Mouse (Mus musculus) embryonic facial prominence, embryonic 14.5 days (tissue): ENCODE results near the gene Gm49486. TPM values are rescaled to one million over a fixed set of nuclear protein-coding genes. Genes with fewer than 3 reads are reported as not detected.
A peak's percentile ranks its signal among the peaks of the same experiment; 100 is the strongest.

Experiments
- ATAC-seq: fragments of 200-750 bp; cut with Nextera tagmentation; 2 replicates; pipeline ENCODE4 v1.8.0; 2017; ENCODE audit warnings: low read depth, moderate number of reproducible peaks, moderate TSS enrichment
- DNase-seq: peaks from one replicate; pipeline ENCODE4 v3.0.0-alpha.2; 2015; ENCODE audit warnings: low spot score
- H3K27ac ChIP-seq: fragments of 300-500 bp; sonication (generic); replicated peaks from 2 replicates; pipeline ENCODE4 v1.5.1; 2014; ENCODE audit warnings: low read depth, mild to moderate bottlenecking, low read length, moderate library complexity
- H3K27me3 ChIP-seq: fragments of 300-500 bp; sonication (generic); replicated peaks from 2 replicates; pipeline ENCODE4 v1.6.1; 2014; ENCODE audit warnings: low read length; ENCODE audit not compliant: control insufficient read depth, insufficient read depth
- H3K36me3 ChIP-seq: fragments of 300-500 bp; sonication (generic); 2 replicates; pipeline ENCODE4 v1.6.1; 2014; ENCODE audit warnings: low read length, mixed read lengths; ENCODE audit not compliant: control insufficient read depth, insufficient read depth
- H3K4me1 ChIP-seq: fragments of 300-500 bp; sonication (generic); 2 replicates; pipeline ENCODE4 v1.6.1; 2014; ENCODE audit warnings: antibody characterized with exemption, low read length; ENCODE audit not compliant: control insufficient read depth, insufficient read depth
- H3K4me2 ChIP-seq: fragments of 300-500 bp; sonication (generic); 2 replicates; pipeline ENCODE4 v1.6.1; 2014; ENCODE audit warnings: low read depth, mild to moderate bottlenecking, low read length, moderate library complexity, mixed read lengths
- H3K4me3 ChIP-seq: fragments of 300-500 bp; sonication (generic); 2 replicates; pipeline ENCODE4 v1.5.1; 2014; ENCODE audit warnings: low read depth, mild to moderate bottlenecking, low read length
- H3K9ac ChIP-seq: fragments of 300-500 bp; sonication (generic); 2 replicates; pipeline ENCODE4 v1.6.1; 2014; ENCODE audit warnings: low read depth, mild to moderate bottlenecking, low read length, moderate library complexity, mixed read lengths
- H3K9me3 ChIP-seq: fragments of 300-500 bp; sonication (generic); 2 replicates; pipeline ENCODE4 v1.6.1; 2016; ENCODE audit warnings: low read length; ENCODE audit not compliant: control insufficient read depth
- WGBS: fragments of 180-500 bp; shearing (Covaris S2); extraction: QIAGEN DNeasy Blood & Tissue Kit; methylation state at CpG from one replicate; pipeline ENCODE4 v1.1.7; 2014; 5-methylcytosine and 5-hydroxymethylcytosine counted together
- polyA plus RNA-seq: library from polyadenylated mRNA; unstranded; fragments of >200 nt; fragmentation: Nextera tagmentation; extraction: Ambion mirVana; gene quantifications from 2 replicates; pipeline ENCODE4 v1.2.1, GENCODE M21; 2014

The Gm49486 gene
- polyA plus RNA-seq, 1 experiment from 2014 or later = 1.1 TPM

DNA sequence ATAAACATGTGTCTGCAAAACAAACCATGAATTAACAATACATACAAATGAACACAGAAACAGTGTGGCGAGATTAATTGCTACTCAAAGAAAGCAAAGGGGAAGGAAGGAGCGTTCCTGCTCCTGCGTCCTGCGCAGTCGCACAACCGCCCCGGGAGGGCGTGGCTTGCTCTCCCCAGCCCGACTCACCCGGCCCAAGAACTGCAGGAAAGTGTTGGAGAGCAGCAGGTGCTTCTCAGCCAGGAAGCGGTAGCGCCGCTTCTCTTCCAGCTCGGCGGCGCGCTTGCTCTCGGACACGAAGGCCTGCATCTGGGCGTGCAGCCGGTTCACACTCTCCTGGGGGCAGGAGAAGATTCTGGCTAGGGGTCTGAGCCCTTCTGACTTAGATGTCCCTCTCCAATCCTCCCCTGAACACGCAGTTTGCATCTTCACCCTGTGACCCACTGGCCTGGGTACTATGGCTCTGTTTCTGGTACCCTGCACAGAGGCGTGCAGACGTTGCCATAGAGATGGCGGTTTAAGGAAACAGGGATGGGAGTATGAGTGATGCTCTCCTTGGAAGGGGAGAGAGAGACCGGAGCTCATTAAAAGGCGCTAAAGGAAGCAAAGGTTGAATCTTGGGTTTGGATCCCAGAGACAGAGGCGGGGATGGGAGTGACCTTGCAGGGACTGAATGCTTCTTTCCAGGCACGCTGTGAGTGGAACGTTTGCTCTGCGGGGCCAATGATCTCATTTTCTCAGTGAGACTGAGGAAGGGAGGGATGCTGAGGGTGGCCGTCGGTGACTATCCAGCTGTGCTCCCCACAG lies 41.3 kb downstream of the Gm49486 start:
- Histone ChIP-seq H3K27ac (no peak overlapping the region), H3K4me1 (peaks cover 3% of the 10 kb centered on the region; the same call in 1 of the 2 replicates), H3K9ac (peak overlapping the region; percentile 15; the same call in 1 of the 2 replicates), H3K36me3 (no peaks in the 10 kb centered on the region), H3K4me2 (peak overlapping the region; percentile 56), H3K27me3 (peaks cover 16% of the 10 kb centered on the region), H3K4me3 (peak overlapping the region; percentile 32), H3K9me3 (no peaks in the 10 kb centered on the region)
- DNase-seq (peak; percentile 85), ATAC-seq (peak; percentile 72)
- WGBS = 3% methylated on average over 20 of the region's 33 CpGs

DNA sequence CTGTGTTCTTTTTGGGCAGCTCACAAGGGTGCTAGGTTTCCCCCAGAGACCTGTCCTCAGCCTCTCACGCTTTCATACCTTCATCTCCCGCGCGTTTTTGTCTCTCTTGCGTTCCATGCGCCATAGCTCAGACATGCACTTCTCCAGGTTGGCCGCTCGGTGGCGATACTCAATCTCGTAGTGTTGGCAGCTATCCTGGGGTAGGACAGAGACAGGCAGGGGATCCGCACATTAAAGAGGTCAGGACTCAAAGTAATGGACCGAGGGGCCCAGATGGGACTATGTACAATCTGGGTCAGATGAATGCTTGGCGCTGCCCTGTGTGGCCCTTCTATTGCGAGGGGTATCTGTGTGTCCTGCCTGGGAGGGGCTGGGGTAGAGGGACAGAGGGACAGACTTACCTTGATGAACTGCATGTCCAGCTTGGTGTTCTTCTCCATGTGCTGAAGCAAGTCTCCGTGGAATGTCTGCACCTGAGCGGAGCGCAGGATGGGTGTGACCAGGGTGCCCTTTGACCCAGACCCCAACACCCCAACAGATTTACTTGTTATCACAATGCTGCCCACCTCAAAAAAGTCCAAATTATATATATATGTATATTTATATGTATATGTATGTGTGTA lies 42.0 kb downstream of the Gm49486 start:
- DNase-seq (peak; percentile 36), ATAC-seq (peak; percentile 19; the same call in 1 of the 2 replicates)
- Histone ChIP-seq H3K4me3 (peak overlapping the region; percentile 32; the same call in 1 of the 2 replicates), H3K27ac (no peak overlapping the region), H3K4me1 (peaks cover 3% of the 10 kb centered on the region; the same call in 1 of the 2 replicates), H3K36me3 (no peaks in the 10 kb centered on the region), H3K9ac (no peak overlapping the region), H3K9me3 (no peaks in the 10 kb centered on the region), H3K27me3 (peaks cover 16% of the 10 kb centered on the region), H3K4me2 (peak overlapping the region; percentile 56)
- WGBS = 14% methylated on average over 17 of the region's 17 CpGs

DNA sequence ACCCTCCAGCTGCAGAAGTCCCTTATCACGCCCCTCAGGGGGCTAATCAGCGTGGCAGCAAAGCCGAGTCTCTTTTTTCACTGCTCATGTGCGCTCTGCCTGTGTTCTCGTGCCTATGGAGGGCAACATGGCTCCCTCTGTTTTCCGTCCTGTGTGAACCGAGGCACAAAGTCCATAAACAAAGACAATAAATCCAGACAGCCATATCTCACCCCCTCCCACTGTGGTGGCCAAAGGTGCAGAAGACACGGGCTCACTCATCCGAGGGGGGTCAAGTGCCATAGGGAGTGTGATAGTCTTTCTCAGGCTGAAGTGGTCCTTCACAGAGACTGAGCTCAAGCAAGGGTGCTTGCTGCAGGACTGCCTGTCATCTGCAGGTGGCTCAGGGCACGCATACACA lies 43.8 kb downstream of the Gm49486 start:
- Histone ChIP-seq H3K4me2 (no peak overlapping the region), H3K9ac (no peak overlapping the region), H3K36me3 (no peaks in the 10 kb centered on the region), H3K27ac (no peak overlapping the region), H3K4me1 (peaks cover 3% of the 10 kb centered on the region; the same call in 1 of the 2 replicates), H3K9me3 (no peaks in the 10 kb centered on the region), H3K27me3 (peaks cover 13% of the 10 kb centered on the region), H3K4me3 (no peak overlapping the region)
- no peak for ATAC-seq
- no peak for DNase-seq
- WGBS = 51% methylated on average over 10 of the region's 10 CpGs

DNA sequence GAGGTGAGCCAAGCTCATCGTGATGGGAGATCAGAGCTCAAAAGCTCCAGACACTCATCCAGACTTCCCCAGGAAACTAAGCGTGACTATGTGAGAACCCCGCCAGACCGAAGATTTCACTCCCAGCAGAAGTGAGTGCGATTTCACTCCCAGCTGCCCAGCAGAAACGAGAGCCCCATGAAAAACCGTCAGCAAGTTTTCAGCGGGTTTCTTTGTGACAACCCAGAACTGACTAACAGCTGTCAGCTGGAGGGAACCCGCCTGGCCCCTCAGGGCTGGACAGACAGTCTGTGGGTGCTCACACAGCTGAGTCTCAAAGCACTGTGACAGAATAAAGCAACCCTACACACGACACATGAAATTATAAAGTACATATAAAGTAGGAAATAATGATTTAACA lies 48.5 kb downstream of the Gm49486 start:
- H3K9ac ChIP-seq = no peak overlapping the region
- no peak overlapping the region for H3K4me2 ChIP-seq
- H3K36me3 ChIP-seq = no peaks in the 10 kb centered on the region
- no peaks in the 10 kb centered on the region for H3K27me3 ChIP-seq
- H3K4me3 ChIP-seq = no peak overlapping the region
- WGBS = 42% methylated on average over 10 of the region's 10 CpGs
- ATAC-seq (no peak), DNase-seq (peak; percentile 51)
- no peaks in the 10 kb centered on the region for H3K9me3 ChIP-seq
- no peak overlapping the region for H3K27ac ChIP-seq
- H3K4me1 ChIP-seq = no peaks in the 10 kb centered on the region

DNA sequence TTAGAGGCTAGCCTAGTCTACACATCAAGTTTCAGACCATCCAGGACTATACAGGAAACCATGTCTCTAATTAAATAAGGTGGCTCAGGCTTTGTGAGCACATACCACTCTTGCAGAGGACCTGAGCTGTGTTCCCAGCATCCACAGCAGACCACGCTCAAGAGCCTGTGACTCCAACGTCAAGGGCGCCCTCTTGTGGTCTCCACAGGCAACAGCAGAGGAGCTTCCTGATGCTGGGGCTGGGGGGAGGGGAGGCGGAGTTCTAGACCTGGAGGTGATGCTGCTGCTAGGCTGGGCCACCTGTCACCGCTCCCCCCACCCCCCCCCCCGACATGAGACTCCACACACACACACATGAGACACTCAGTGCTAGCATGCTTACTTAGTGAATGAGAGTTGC lies 51.0 kb downstream of the Gm49486 start:
- no peaks in the 10 kb centered on the region for H3K4me1 ChIP-seq
- H3K4me2 ChIP-seq = no peak overlapping the region
- no peak for ATAC-seq
- H3K27me3 ChIP-seq = no peaks in the 10 kb centered on the region
- 23% methylated on average over 6 of the region's 6 CpGs for WGBS
- no peaks in the 10 kb centered on the region for H3K9me3 ChIP-seq
- H3K9ac ChIP-seq = no peak overlapping the region
- no peaks in the 10 kb centered on the region for H3K36me3 ChIP-seq
- no peak overlapping the region for H3K4me3 ChIP-seq
- no peak for DNase-seq
- H3K27ac ChIP-seq = no peak overlapping the region

DNA sequence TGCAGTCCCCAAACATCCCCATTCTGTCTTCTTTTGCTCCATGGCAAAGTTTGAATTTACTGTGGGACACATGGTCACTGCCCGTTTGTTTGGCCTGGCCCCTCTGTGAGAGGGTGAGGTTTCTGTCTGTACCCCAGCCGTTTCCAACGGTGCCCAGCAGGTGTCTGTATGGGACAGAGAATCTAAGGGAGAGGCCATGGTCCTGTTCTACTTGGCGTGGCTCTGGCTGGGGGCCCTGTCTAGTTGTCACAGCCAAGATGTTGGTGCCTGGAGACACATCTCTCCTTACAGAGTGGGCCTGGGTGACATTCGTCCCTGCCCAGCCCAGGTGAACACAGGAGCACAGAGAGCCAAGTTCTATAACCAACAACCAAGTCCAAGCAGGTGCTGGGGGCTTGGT lies 51.7 kb downstream of the Gm49486 start:
- no peak for DNase-seq
- no peak for ATAC-seq
- Histone ChIP-seq H3K4me3 (no peak overlapping the region), H3K27ac (no peak overlapping the region), H3K9ac (no peak overlapping the region), H3K4me2 (no peak overlapping the region), H3K4me1 (no peaks in the 10 kb centered on the region), H3K36me3 (no peaks in the 10 kb centered on the region), H3K27me3 (no peaks in the 10 kb centered on the region), H3K9me3 (no peaks in the 10 kb centered on the region)
- 54% methylated on average over 5 of the region's 5 CpGs for WGBS

DNA sequence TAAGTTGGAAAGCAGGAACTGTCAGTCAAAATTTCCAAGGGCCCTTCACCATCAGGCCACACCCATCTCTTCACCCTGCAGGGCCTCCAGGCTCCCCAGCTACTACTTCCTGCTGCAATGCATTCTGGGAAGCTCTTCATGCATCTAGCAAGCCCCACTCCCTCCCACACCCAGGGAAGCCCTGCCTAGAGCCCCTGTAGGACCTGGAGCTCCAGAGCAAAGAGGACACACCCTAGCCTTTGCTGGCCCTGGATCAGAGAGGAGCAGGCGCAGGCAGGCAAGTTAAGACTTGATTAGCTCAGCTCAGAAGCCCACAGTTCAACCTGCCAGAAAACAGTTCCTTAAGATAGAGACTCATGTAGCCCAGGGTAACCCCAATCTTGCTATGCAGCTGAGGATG lies 52.2 kb downstream of the Gm49486 start:
- no peak overlapping the region for H3K9ac ChIP-seq
- no peaks in the 10 kb centered on the region for H3K9me3 ChIP-seq
- 100% methylated on average over 1 of the region's 1 CpGs for WGBS
- H3K27ac ChIP-seq = no peak overlapping the region
- DNase-seq (peak; percentile 86), ATAC-seq (peak; percentile 56; the same call in 1 of the 2 replicates)
- no peak overlapping the region for H3K4me2 ChIP-seq
- H3K4me3 ChIP-seq = no peak overlapping the region
- no peaks in the 10 kb centered on the region for H3K27me3 ChIP-seq
- H3K36me3 ChIP-seq = no peaks in the 10 kb centered on the region
- no peaks in the 10 kb centered on the region for H3K4me1 ChIP-seq

DNA sequence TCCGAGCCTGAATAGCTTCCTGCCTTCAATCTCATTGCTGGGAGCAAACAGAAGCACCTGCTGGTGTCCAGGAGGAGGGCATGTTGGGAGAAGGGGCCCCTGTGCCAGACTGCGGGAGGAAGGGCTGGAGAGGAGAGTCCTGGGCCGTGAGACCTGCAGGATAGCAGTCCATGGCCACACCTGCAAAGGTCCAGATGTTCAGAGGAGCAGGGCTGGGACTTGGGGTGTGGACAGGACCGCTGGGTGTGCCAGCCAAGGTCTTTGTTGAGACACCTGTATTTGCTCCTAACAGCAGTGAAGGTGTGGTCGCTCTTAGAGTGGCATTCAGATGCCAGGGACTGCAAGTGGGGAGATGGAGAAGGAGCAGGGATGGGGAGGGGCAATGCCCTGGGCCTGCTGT lies 53.2 kb downstream of the Gm49486 start:
- H3K4me1 ChIP-seq = no peaks in the 10 kb centered on the region
- no peak overlapping the region for H3K4me2 ChIP-seq
- no peak overlapping the region for H3K4me3 ChIP-seq
- H3K9me3 ChIP-seq = no peaks in the 10 kb centered on the region
- DNase-seq (no peak), ATAC-seq (no peak)
- H3K36me3 ChIP-seq = no peaks in the 10 kb centered on the region
- no peaks in the 10 kb centered on the region for H3K27me3 ChIP-seq
- no peak overlapping the region for H3K27ac ChIP-seq
- 72% methylated on average over 5 of the region's 5 CpGs for WGBS
- H3K9ac ChIP-seq = no peak overlapping the region
